Mouse (Mus musculus): Measurements from ENCODE around the gene Lrrc58.

Lrrc58 gene

DNA sequence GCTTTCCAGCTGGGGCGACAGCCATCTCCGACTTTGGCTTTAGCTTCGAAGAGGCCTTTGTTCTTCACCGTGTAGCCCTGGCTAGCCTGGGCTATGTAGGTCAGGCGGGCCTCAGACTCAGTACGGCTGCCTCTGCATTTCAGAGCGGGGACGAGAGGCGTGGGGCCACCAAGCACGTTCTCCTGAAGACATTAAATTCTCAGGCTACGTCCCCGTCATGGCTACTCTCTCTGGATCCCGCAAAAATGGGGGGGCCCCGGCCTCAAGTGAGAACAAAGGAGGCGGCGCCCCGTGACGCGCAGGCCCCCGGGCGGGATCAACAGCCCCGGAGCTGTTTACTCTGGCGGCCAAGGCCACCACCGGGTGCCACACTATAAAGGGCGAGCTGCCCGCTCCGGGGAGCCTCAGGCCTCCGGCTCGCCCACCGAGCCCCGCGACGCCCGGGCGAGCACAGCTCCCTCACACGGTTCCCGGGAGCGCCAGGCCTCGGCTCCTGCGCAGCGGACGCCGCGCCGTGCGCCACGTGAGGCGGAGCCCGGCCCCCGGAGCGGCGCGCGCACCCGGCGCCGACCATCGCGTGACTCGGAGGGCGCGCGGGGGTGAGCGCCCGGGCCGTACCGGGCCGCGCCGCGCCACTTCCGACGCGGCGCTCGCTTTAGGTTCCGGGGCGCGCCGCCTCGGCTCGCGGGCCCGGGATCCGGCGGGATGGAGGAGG is at the start of gene Lrrc58:
Gene Lrrc58 (plus strand): TSS at position 599 of the 715 bp plus-strand sequence.
- DNase-seq (ENCODE audit: low spot score), result peak; percentile 71

DNA sequence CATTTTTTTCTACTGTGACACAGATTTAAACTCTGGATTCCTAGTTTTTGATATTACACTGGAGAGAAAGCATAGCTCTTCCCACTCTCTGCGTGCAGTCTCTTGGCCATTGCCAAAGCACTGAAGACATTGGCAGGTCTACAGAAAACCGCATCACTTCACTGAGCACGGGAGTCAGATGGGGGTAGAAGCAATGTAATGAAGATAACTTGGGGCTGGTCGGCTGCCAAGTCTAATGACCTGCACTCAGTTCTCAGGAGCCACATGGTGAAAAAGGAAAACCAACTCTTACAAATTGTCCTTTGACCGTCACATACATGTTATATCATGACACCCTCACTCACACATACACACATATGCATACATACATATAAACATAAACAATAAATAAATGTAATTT is 44.2 kb upstream of the Lrrc58 start:
- DNase-seq (ENCODE audit: low spot score), result no peak

GRCm38 (mm10) chr16:37824778-37825505 is 43.2 kb upstream of the Lrrc58 start:
- DNase-seq (ENCODE audit: low spot score), result no peak

DNA sequence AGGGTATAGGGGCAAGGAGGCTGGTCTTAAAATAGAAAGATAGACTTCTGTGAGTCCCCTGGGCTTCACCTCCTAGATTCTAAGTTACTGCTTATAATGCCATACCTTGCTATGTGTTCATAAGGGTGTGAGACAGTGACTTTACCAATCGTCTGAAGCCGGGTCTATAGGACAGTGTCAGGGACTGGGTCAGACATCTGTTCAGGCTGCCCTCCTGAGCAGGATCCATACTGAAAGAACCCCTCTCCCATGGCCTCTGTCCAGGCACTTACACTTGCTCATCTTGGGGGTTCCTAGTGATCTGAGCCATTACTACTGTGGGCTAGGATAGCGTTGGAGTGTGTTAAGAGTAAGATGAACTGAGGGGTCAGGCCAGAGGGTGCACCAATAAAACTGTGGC is 41.9 kb upstream of the Lrrc58 start:
- no peak for DNase-seq (ENCODE audit: low spot score)

- DNase-seq (ENCODE audit: low spot score), result no peak
Measured at GRCm38 (mm10) chr16:37831041-37831440, 37.1 kb upstream of the Lrrc58 start.

DNA sequence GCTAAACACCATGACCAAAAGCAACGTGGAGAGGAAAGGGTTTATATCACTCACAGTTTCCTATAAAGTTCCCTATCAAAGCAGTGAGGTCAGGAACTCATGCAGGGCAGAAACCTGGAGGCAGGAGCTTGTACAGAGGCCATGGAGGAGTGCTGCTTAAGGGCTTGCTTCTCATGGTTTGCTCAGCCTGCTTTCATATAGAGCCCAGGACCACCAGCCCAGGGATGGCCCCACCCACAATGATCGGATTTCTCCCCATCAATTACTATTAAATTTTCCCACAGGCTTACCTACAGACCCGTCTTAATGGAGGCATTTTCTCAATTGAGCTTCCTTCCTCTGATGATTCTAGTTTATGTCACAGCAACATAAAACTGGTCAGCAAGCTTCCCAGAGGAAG is 30.6 kb upstream of the Lrrc58 start:
- DNase-seq (ENCODE audit: low spot score), result no peak

DNA sequence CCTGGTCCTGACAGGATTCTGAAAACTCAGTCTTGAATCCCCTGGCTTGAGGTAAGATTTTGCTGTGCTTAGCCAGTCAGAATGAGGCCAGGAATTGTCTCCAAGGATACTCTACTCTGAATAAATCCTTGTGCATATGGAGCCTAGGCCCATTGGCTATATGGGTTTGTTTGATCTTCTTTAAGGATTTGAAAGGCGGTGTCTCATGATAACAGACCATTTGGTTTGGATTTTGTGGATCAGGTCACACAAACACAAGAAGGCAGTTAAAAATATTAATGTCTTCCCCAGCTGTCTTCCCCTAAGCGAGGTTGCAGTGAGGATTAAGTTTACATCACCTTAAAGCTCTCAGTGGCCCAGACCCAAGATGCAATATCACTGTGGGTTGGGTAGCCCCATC is 25.8 kb upstream of the Lrrc58 start:
- DNase-seq (ENCODE audit: low spot score), result no peak

DNA sequence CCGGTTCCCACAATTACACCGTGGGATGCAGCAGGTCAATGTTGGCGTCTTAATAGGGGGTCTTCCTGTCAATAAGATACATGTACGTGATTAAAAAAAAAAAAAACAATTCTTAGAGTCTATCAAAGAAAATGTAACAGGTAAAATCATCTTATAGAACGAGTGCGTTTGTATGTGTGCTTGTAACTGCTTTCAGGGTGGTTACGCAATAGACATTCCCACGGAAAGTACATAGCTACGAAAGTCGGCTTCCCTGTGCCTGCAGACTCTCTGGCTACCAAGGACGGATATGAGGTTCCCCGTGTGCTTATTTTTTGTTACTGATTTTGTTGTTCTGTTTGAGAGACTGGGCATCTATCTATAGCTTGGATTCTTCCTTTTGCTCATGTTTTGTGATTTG is 24.4 kb upstream of the Lrrc58 start:
- no peak for DNase-seq (ENCODE audit: low spot score)

GRCm38 (mm10) chr16:37845202-37845925 is 22.8 kb upstream of the Lrrc58 start:
- no peak for DNase-seq (ENCODE audit: low spot score)

DNA sequence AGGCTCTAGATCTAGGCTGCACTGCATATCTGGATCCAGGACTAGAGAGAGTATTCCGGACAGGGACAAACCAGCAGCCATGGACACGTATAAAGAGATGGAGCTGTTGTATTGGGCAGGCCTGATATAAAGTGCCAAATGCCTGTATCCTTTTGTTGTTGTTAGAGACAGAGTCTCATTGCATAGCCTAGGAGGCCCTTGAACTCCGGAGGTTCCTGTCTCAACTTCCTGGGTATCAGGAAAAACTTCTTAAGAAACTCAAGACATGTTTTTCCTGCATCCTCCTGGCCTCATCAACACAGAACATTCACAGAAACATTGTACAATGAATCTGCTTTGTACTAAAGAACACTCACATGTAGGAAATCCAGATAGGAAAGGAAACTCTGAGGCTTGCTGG is 21.1 kb upstream of the Lrrc58 start:
- DNase-seq (ENCODE audit: low spot score), result no peak

GRCm38 (mm10) chr16:37851366-37851765 is 16.8 kb upstream of the Lrrc58 start:
- DNase-seq (ENCODE audit: low spot score), result no peak

GRCm38 (mm10) chr16:37853279-37853678 is 14.9 kb upstream of the Lrrc58 start:
- DNase-seq (ENCODE audit: low spot score), result no peak

DNA sequence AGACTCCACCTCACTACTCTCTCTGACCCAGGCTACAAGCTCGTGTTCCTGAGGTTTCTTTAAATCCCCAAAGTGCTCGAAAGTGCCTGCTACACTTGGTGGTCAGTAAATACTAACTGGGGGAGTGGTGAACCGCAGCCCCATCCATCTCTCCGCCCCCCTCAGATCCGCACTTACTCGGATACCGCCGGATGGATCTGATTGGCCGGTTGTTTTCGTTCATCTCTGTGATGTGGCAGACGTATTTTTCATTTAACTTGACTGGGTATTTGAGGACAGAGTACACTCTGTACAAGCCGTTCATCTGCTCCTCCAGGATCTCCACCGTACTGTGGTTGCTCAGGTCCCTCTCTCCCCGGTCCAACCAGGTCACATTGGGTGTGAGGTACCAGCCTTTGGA is 14.1 kb upstream of the Lrrc58 start:
- DNase-seq (ENCODE audit: low spot score), result no peak

DNA sequence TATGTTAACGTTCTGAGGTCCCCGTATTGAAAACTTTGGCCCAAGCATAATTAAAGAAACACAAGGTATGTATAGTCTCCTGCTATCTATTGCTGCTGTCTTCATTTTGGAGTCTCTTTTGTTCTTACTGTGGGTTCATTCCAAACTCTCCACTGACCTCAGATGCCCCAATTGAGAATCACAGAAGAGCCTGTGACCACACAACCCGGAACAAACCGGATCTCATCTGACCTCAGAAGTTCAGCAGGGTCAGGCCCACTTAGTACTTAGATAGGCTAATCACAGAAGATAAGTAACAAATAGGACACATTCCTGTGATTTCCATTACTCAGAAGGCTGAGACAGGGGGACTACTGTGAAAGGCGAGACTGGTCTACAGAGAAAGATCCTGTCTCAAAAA is 13.6 kb upstream of the Lrrc58 start:
- DNase-seq (ENCODE audit: low spot score), result no peak

GRCm38 (mm10) chr16:37855583-37855982 is 12.6 kb upstream of the Lrrc58 start:
- DNase-seq (ENCODE audit: low spot score), result no peak

DNA sequence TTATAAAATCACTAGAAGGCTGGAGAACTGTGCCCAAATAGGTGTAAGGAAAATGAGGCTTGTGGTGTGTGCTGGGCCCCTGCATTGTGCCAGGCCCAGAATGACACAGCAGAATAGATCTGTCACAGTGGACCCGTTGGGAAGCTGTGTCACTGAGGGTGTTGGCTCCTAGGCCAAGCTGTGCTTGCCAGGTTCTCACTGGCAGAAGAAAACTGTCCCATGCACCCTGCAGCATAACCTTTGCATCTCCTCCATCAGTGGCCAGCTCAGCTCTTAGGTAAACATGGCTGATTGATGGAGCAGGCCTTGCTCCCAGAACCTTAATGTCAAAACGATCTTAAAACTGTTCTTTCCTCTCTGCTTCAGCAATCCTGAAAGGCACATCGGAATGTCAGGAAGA is 11.9 kb upstream of the Lrrc58 start:
- no peak for DNase-seq (ENCODE audit: low spot score)

GRCm38 (mm10) chr16:37857495-37857894 is 10.7 kb upstream of the Lrrc58 start:
- DNase-seq (ENCODE audit: low spot score), result no peak

GRCm38 (mm10) chr16:37860213-37860612 is 8.0 kb upstream of the Lrrc58 start:
- DNase-seq (ENCODE audit: low spot score), result no peak

DNA sequence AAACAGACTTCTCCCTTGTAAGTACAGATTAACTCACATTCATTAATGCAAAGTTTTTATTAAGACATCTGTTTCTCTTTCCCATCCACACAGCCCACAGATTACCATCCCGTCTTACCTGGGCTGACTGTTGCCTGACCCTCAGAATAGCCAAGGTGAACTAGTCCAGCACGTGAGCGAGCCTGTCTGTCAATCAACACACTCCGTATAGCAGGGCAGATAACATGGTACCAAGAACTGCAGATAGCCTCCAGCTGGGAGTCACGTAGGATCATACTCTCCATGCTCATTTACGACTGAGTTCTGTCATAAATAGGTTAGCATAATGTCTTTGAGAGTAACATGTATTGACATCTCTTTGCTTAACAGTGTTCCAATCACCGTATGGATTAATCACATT is 7.2 kb upstream of the Lrrc58 start, which contains the start of gene Gm36028:
Gene Gm36028 (minus strand): TSS at position 118 of the 400 bp plus-strand sequence.
- DNase-seq (ENCODE audit: low spot score), result no peak

GRCm38 (mm10) chr16:37863876-37864275 is 4.3 kb upstream of the Lrrc58 start:
- no peak for DNase-seq (ENCODE audit: low spot score)

- no peak for DNase-seq (ENCODE audit: low spot score)
Measured at GRCm38 (mm10) chr16:37865841-37866240, 2.3 kb upstream of the Lrrc58 start.

DNA sequence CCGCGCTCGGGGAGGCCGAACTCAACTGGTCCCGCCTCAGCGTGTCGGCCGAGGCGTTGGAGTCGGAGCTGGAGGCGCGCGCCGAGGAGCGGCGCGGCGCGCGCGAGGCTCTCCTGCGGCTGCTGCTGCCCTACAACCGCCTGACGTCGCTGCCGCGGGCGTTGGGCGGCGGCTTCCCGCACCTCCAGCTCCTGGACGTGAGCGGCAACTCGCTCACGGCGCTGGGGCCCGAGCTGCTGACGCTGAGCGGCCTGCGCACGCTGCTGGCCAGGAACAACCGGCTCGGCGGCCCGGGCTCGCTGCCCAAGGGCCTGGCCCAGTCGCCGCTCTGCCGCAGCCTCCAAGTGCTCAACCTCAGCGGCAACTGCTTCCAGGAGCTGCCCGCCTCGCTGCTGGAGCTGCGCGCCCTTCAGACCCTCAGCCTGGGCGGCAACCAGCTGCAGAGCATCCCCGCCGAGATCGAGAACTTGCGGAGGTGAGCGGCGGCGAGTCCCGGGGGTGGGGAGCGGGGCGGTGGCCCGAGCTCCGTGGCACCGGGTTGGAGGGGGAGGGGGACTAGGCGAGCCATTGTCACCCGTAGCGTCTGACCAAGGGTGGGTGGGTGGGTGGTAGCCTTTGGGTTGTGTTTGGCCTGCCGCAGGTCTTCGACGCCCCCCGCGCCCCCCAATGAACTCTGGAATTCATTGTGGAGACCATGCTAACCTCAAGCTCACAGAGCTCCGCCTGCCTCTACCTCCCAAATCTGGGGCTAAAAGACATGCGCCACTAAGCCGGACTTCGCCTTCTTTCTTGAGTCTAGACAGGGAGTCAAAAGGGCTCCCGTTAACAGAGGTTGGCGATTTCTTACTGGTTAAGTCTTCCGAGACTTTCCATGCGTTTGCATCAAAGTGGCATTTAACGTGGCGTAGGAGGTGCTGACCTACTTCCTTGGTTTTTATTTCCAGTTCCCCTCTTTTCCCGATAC is 599 bp downstream of the Lrrc58 start:
- DNase-seq (ENCODE audit: low spot score), result no peak

Data from layer of hippocampus, adult 9-10 months (tissue).